Mouse (Mus musculus) heart, adult 2 months (tissue): ENCODE measurements at regions not wholly inside any gene's neighbourhood (a gene's known extent, or its start where the extent isn't known, plus 50 kb on each side); places are given as distances from the start of the nearest gene placed in this dataset.

Experiments used
- CTCF ChIP-seq: fragments of 200-600 bp; IDR thresholded peaks from 2 replicates; pipeline ENCODE4 v1.8.1; 2022; ENCODE audit warnings: antibody characterized with exemption, mild to moderate bottlenecking, moderate library complexity
- POLR2A ChIP-seq: fragments of 200-500 bp; IDR thresholded peaks from 2 replicates; pipeline ENCODE4 v1.6.1; 2011; ENCODE audit warnings: mild to moderate bottlenecking, low read depth, low read length, control low read depth; ENCODE audit not compliant: insufficient read depth

DNA sequence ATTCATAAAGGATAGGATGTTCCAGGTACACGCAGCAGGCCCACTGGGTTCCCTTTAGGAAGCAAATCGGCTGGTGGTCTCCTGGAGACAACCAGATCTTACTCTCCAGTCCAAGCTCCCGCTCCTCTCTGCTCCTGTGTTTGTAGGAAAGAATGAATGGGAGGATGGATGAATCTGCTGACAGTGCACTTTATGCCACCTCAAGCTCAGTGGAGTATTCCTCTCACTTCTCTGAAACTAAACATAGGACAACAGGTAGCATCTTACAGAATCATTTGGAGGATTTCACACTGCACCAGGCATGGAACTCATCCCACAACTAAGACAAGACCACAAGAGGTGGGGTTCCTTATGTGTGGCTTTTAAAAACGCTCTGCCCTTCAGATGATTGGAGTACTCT, 507.1 kb upstream of the Klf4 start:
- TF ChIP-seq CTCF (no peak), POLR2A (no peak)
